Mouse (Mus musculus) cerebellum, postnatal 4 days (tissue): ENCODE measurements around the gene Vat1l.

Experiments used
- DNase-seq, 2 experiments: peaks; one replicate each; pipeline ENCODE4 v3.0.0; 2022; ENCODE audit warnings: low spot score in 2 of 2, mixed read lengths in 1 of 2

The Vat1l gene

DNA sequence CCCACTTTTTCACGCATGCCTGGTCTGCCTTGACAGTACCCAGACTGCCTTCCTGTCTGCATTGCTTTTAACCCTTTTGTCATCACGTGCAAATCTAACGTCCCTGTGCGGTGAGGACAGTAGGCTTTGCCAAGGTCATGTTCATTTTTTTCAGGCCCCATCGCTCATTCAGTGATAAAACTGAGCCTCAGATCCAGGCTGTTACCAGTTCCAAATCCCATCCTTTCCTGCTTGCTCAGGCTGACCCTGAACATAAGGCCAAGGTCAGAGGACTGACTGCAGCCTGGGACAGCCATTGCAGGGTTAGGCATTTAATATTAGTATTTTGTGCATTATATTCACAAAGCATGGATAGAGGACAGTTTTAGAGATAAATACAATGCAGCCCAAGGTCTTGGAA is 192.9 kb downstream of the Vat1l start:
- DNase-seq, result no peak

DNA sequence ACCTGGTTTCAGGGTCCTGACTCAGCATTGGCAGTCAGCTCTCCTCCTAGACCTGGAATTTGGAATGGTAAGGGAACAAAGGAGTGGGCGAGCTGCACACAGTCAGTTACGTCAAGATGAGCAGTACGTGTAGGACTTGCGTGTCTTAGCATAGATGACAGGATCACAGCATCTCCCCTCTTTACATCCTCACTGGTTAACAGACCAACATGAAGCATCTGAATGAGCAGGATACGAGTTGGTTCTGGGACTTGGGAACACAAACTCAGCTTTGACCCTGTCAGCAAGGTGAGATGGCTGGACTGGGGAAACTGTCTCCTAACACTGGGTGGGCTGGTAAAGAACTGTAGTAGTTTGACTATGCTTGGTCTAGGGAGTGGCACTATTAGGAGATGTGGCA is 193.9 kb downstream of the Vat1l start:
- DNase-seq, result no peak

- no peak for DNase-seq
Observed at GRCm38 (mm10) chr8:114401679-114402078, 196.3 kb downstream of the Vat1l start.

DNA sequence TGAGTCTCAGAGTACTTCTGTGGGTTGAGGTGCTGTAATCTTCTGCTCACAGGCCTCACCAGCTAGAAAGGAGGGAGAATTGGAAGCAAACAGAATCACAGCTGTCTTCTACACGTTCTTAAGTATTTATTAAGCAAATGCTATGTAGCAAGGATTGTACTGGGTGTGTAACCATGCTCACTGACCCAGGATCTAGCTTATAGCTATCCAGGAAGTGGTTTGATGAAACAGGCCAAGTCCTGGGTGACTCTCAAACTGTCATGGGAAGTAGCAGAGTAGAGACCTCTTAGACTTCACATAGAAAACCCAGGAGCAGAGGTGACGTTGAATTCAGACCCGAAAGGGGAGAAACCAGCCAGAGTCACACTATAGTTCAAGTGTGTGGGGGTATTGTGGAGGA is 206.0 kb downstream of the Vat1l start:
- no peak for DNase-seq

GRCm38 (mm10) chr8:114417786-114418185 is 212.4 kb downstream of the Vat1l start, which contains the start of gene Clec3a:
TSS of gene Clec3a (plus strand) at chr8:114418086.
- DNase-seq, result no peak

DNA sequence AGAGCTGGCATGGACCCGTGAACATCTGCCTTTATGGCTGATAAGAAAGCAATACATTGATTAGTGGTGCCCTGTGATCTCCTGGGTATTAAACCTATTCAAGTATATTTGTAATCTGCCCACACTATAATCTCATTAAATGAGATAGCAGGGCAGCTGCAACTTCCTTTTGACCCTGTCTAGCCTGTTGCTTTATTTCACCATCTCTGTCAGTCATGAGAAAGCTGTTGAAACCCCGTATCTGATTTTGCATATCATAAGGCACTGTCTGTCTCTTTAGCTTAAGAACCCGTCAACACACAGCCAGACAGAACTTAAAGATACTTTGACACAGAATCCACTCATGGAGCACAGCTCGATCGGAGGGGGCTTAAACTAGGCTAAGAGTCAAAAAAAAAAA is 213.1 kb downstream of the Vat1l start:
- DNase-seq, result no peak

GRCm38 (mm10) chr8:114418904-114419303 is 213.5 kb downstream of the Vat1l start:
- no peak for DNase-seq

DNA sequence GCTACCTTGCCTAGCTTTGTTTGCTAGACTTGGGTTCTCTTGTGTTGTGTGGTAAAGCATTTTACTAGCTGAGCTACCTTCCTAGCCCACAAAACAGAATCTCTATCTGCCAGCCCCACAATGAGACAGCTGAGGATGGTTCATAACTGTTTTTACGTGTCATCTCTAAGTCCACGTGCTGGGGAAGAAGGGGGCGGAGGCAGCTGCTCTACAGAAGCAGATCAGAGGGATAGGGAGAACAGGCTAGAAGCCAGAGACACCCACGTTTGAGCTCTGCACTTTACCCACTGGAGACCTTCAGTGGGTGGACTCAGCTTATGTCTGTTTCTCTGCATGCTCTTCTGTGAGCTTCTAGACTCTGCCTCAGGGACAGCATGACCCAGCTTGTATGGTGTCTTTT is 216.1 kb downstream of the Vat1l start:
- no peak for DNase-seq
